Mouse (Mus musculus) brain, embryonic 14.5 days (tissue): Measurements from ENCODE around the gene Ppp1r12b. TPM values are rescaled to one million over a fixed set of nuclear protein-coding genes. Genes with fewer than 3 reads are reported as not detected.

Experiments used
- DNase-seq: peaks from one replicate; pipeline ENCODE4 v3.0.0-alpha.2; 2011; ENCODE audit warnings: low read depth
- CTCF ChIP-seq: fragments of 200-500 bp; IDR thresholded peaks from 2 replicates; pipeline ENCODE4 v1.5.1; 2012; ENCODE audit warnings: inconsistent platforms, mild to moderate bottlenecking, moderate library complexity, borderline replicate concordance; ENCODE audit not compliant: insufficient read depth, insufficient read length; ENCODE audit errors: extremely low read depth
- POLR2A ChIP-seq: fragments of 200-500 bp; IDR thresholded peaks from 2 replicates; pipeline ENCODE4 v1.6.1; 2012; ENCODE audit warnings: mild to moderate bottlenecking, inconsistent platforms, borderline replicate concordance; ENCODE audit not compliant: poor library complexity, insufficient read depth, insufficient read length, severe bottlenecking; ENCODE audit errors: extremely low read depth
- polyA plus RNA-seq: library from polyadenylated mRNA; depleted of rRNA; stranded (reverse); fragments of >200 nt; gene quantifications from 2 replicates; pipeline ENCODE4 v1.2.3, GENCODE M21; 2012; rRNA removed

The Ppp1r12b gene
- polyA plus RNA-seq, 1 experiment, result 16.8 TPM

DNA sequence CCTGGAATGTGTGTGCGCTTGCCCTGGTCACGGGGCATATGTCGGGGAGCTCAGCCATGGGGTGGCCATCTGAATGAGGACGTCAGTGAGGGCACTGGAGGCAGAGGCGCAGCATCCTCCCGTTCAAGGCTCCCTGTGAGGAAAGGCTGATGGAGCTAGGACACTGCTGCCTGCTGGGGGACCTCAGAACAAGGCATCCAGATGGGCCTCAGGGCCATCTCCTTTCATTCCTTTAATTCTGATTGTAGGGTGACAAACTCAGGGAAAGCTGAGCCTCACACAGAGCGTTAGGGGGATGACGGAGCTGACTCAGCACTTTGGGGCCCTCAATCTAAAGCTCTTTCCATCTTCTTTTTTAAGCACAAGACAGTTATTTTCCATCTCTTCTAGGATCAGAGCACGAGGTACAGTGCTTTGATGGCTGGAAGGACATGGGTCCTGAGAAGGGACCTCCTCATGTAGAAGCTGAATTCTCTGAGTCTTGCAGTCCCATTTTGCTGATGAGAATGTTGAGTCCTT lies 242.9 kb downstream of the Ppp1r12b start:
- TF ChIP-seq POLR2A (no peak), CTCF (no peak)
- no peak for DNase-seq

DNA sequence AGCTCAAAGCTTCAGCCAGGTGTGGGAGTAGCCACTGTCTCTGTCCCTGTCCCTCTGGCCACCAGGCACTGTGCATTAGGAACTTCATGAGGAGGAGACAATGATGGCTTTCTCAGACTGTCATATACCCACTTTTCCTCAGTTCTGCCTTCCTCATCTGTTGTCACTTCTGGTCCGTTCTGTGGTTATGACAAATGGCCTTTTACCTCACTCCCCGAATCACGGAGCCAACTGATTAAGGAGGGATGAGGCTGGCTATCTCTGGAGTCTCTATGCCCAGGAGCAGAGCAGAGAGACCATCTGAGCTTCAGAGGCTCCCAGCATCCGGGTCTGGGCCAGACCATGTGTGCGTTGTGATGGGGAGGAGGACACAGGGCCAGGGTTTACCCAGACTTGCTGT lies 244.1 kb downstream of the Ppp1r12b start:
- no peak for TF ChIP-seq CTCF
- DNase-seq, result no peak

DNA sequence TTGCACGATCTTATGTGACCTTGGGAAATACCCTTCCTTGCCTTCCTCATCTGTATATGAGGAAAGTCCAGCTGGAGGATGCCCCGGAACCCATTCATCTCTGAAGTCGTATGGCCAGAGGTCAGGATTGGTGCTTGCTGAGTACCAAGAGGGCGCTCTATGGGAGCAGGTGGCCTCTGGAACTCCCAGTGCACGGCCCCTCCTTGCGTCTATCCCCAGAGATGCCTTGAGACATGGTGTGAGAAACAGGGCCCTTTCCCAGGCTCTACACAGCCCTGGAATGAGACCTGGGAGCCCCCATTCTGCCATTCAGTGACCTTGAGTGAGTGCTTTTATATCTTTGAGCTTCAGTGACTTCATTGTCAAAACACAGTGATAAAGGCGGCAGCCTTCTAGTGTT lies 244.7 kb downstream of the Ppp1r12b start:
- DNase-seq, result no peak
- TF ChIP-seq CTCF (no peak), POLR2A (no peak)

DNA sequence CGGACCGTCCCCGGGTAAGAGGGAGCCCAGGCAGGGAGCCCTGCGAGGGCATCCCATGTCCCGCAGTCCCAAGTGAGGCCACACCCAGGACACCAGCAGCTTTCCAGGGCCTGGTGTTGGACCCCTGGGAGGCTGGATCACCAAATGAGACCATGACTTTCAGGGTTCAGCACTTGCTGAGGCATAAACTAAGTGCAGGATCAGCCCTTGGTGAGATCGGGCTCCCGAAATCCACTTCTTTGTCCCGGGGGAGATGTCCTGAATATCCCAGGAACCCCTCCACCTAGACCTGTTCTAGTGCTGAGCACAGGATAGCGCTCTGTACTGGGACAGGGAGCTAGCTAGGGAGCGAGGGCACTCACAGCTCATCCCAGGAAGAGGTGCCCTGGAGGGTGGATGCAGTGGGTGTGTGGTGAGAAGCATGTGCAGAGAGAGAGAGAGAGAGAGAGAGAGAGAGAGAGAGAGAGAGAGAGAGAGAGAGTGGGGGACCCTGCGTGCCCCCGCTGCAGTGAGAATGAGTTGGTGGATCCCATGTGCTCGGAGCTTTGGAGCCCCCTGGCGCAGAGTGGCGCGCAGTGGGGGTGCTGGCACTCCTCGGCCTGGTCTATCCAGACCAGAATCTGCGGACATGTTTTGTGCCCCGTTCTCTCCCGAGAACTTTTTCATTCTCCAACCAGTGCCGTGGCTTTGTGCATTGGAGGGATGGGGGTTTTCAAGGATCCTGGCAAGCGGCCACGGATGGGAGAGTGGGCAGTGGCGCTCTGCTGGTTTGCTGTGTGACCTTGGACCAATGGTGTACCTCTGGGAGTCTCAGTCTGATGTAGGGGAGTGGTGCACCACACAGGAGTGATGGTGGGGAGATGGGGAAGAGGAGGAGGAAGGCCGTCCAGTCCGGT lies 246.1 kb downstream of the Ppp1r12b start:
- TF ChIP-seq POLR2A (no peak), CTCF (no peak)
- peak; percentile 45 for DNase-seq

DNA sequence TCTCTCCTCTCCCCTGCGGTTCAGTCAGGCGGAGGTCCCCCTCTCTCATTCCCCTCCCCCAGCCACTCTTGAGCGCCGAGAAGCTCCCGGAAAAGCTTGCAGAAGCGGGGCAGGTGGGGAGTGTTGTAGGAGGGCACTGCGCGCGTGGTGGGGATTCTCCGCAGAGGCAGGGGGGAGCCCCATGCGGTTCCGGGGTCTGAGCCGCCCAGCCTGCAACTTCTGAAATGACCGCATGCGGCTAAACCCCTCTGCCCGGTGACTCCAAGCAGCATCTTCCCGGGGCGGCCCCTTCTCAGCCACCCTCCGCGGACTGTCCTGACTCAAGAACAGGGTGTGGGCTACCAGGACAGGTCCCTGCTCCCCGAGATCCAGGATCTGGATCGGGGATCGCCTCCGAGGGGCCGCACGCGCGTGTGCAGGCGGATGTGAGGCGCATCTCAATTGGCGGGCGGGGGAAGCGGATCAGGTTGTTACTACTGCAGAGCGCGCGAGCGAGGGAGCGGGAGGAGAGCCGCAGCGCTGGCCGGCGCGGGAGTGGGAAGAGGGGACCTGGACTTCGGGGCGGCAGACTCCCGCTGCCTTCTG lies 246.8 kb downstream of the Ppp1r12b start:
- DNase-seq, result peak; percentile 82
- no peak for TF ChIP-seq CTCF
- peak; percentile 17; the same call in 1 of the 2 replicates for TF ChIP-seq POLR2A

DNA sequence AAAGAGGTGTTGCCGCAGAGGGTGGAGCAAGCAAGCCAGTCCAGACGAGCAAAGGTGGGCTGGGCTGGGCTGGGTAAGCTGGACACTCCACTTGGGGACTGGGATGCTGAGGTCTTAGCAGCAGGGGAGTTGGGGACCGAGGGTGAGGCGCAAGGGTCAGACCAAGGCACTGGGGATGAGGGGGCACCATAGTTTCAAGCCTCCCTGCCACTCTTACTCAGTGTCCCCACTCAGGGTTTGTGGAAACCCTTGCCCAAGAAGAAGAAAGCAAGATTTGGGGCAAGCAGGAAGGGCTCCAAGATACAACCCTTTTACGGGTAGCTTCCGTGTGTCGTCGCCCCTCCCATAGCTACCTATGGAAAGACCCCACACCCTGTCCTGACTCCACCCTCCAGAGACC lies 247.5 kb downstream of the Ppp1r12b start:
- DNase-seq, result no peak
- TF ChIP-seq POLR2A (no peak), CTCF (no peak)

DNA sequence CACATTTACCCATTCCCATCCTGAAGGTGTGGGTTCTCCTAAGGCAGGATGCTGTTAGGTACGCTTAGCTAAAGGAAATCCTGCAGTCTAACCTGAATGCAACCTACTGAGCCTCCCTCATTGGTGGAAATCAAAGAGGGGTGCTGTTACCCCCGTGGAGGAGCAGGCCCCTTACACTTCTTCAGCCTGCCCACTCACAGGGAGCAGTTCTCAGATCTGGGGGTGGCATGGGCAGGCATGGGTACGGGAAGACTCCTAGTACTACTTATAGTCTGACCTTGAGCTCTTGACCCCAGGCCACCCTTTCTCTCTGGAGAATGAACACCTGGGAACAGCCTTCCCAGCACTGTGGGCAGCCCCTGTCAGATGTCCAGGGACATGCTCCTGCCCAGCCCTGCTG lies 248.2 kb downstream of the Ppp1r12b start:
- DNase-seq, result no peak
- TF ChIP-seq CTCF, result no peak
- no peak for TF ChIP-seq POLR2A

DNA sequence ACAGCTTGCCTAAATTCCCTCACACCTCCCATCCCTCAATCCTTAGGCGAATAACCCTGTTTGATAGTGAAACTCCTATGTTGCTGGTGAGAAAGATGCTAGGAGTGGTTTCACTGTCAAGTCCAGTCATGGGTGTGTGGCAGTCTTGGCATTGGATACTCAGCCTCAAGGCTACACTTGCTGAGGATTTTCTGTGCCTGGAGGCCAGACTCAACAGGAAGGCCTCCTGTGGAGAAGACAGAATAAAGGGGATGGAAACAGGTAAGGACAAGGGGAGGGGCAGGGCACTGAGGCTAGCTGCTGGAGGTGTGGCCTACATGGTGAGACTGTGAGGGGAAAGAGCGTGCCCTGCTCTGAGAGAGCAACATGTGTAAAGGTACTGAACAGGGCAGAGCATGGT lies 249.2 kb downstream of the Ppp1r12b start:
- no peak for TF ChIP-seq POLR2A
- no peak for TF ChIP-seq CTCF
- DNase-seq, result no peak

Other genes starting within 250 kb of the Ppp1r12b start
- gene Ube2t, start 6.6 kb upstream of the Ppp1r12b start, polyA plus RNA-seq, result 10.1 and 20.2 TPM in 2 replicates
- 0.38 and 0.63 TPM in 2 replicates for gene Lgr6, start 149.3 kb upstream of the Ppp1r12b start, polyA plus RNA-seq
- 0.45 and 0.46 TPM in 2 replicates for gene Ptpn7, start 176.8 kb upstream of the Ppp1r12b start, polyA plus RNA-seq
- gene Arl8a, start 190.9 kb upstream of the Ppp1r12b start, polyA plus RNA-seq, result 333 and 385 TPM in 2 replicates
- 0.35 and 0.46 TPM in 2 replicates for gene Gpr37l1, start 211.7 kb upstream of the Ppp1r12b start, polyA plus RNA-seq